Mouse (Mus musculus): ENCODE data around the gene Aip.

DNA sequence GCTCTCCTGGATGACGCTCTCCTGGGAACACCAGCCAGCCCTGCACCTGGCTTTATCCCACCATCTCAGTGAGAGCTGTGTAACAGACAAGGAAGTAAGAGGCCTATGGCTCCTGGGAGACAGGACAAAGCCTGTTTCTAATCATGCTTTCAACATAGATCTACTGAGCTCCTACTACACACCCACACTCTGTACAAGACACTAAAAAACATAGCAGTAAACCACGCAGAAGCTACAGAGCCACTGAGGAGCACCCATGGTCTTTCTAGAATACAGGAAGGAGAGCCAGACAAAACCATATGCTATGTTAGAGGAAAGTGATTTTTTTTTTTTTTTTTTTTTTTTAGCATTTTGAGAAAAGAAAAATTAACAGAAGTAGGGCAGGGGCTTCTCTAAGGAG, 7.3 kb downstream of the Aip start:
- TF ChIP-seq CTCF (IDR thresholded peaks at IDR 0.05; ENCODE audit: low read depth), result no peak
- no peak for TF ChIP-seq EP300 (optimal IDR thresholded peaks at IDR 0.05)

Measured in stomach, postnatal 0 days (tissue).